Mouse (Mus musculus): ENCODE data around the gene Atxn10. TPM values are rescaled to one million over a fixed set of nuclear protein-coding genes. Genes with fewer than 3 reads are reported as not detected.
"Not testable (repeated sequence)": the region's sequence is repeated elsewhere in the genome, so short reads cannot be mapped to it uniquely, and the experiment has no call there.

Atxn10 gene
- polyA plus RNA-seq, 1 experiment = 281 TPM

DNA sequence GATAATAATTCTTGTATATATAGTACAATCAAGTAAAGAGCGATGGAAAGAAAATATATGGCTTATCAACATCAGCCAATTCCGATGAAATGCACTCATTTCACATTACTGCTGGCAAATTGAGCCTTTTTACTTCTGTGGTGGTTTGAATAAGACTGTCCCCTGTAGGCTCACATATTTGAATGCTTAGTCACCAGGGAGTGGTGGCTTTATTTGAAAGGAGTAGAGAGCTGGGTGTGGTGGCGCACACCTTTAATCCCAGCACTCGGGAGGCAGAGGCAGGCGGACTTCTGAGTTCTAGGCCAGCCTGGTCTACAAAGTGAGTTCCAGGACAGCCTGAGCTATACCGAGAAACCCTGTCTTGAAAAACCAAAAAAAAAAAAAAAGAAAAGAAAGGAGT lies 2.5 kb upstream of the Atxn10 start:
- DNase-seq (ENCODE audit: extremely low spot score in 1 of 2, low spot score in 1 of 2) = not testable (repeated sequence)

DNA sequence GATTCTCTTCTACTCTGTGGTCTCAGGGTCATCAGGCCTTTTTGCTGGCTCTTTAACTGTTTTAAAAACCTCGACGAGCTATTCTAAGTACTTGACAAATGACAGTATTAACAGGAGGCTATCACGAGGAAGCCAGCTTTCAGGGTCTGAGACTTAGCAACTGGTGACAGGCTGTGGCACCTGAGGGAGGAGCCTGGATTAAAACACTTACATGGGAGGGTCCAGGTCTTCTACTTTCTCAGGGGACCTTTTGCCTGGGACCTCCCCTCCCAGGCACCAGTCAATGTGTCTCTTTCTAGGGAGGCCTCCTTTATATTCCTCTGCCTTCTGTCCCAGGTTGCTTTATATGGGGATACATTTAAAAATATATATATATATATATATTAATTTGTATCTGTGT lies 1.8 kb upstream of the Atxn10 start:
- no peak for DNase-seq (ENCODE audit: extremely low spot score in 1 of 2, low spot score in 1 of 2)

DNA sequence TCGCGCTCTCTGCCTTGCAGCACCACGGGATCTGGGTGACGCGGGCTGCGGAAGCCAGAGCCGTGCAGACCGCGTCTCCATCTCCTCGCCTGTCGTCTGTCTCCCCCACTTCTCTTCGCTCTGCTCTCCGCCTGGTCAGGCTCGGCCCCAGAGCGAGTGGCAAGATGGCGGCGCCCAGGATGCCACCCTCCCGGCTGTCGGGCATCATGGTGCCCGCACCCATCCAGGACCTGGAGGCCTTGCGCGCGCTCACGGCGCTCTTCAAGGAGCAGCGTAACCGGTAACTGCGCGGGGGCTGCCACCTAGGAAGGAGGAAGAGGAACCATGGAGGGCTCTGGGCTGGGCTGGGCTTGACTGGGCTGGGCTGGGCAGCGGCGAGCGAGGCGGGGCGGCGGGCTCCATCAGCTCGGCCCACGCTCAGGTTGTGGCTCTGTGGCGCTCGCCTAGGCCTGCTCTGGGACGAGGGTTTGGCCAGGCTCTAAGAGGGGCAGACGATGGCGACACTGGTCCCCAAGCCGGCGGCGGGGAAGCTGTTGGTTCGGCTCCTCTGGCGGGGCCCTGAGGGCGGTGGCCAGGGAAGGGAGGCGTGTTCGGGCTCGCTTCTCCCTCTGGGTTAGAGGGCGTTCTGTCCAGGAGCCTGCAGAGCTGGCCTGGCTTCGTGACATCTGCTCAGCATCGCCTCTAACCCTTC lies 401 bp downstream of the Atxn10 start:
- DNase-seq (ENCODE audit: extremely low spot score in 1 of 2, low spot score in 1 of 2) = peak; percentile 64 to 70

DNA sequence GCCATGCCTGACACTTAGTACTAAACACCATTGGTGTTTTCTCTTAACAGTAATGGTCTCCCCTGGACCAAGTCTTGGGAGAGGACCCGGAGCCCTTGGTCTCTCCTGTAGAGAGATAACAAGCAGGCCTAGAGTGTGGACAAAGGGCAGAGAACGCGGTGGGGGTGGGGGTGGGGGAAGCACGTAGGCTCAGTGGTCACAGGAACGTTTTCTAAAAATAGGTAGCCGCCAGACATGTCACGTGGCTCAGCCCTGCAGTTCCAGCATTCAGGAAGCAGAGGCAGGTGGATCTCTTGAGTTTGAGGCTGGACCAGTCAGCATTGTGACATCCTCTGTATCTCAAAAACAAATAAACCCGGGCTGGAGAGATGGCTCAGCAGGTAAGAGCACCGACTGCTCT lies 1.2 kb downstream of the Atxn10 start:
- DNase-seq (ENCODE audit: extremely low spot score in 1 of 2, low spot score in 1 of 2) = no peak

DNA sequence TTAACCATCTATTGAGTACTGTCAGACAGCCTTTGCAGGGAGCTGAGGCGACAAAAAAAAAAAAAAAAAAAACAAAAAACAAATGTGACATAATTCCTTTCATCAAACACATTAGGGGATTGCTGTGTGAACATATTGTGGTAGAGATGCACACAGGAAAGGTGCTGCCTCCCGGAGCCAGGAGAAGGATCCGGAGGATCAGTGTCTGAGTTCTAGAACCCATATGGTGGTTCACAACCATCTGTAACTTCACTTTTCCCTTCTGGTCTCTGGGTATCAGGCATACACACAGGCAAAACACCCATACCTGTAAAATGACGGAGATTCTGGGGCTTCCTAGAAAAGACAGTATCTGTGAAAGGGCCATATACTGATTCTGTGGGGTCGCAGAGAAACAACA lies 1.9 kb downstream of the Atxn10 start:
- DNase-seq (ENCODE audit: extremely low spot score in 1 of 2, low spot score in 1 of 2) = no peak

DNA sequence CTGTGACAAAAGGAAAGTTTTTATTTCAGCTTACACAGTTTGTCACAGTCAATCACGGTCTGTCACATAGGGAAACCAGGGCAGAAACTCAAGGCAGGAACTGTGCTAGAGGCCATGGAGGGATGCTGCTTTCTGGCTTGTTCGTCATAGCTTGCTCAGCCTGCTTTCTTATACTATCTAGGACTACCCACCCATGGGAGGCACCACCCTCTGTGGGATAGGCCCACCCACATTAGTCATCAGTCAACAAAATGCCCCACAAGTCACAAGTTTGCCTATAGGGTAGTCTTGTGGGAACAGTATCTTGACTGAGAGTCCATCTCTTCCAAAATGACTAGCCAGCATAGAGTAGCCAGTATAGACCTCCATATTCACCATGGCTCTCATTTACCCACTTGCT lies 6.2 kb downstream of the Atxn10 start:
- no peak for DNase-seq (ENCODE audit: extremely low spot score in 1 of 2, low spot score in 1 of 2)

DNA sequence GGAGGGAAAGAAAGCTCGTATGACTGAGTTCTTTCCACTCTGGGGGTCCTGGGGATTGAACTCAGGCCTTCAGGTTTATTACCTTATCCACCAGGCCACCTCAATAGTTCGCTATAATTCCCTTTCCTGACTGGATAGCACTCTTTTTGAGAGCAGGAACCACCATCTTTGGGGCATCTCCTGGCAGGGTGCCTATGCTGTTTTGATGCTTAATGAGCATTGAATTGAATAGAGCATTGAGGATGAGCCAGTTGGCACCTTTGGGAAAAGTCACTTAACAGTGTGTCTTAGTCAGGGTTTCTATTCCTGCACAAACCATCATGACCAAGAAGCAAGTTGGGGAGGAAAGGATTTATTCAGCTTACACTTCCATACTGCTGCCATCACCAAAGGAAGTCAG lies 8.6 kb downstream of the Atxn10 start:
- DNase-seq (ENCODE audit: extremely low spot score in 1 of 2, low spot score in 1 of 2) = no peak

DNA sequence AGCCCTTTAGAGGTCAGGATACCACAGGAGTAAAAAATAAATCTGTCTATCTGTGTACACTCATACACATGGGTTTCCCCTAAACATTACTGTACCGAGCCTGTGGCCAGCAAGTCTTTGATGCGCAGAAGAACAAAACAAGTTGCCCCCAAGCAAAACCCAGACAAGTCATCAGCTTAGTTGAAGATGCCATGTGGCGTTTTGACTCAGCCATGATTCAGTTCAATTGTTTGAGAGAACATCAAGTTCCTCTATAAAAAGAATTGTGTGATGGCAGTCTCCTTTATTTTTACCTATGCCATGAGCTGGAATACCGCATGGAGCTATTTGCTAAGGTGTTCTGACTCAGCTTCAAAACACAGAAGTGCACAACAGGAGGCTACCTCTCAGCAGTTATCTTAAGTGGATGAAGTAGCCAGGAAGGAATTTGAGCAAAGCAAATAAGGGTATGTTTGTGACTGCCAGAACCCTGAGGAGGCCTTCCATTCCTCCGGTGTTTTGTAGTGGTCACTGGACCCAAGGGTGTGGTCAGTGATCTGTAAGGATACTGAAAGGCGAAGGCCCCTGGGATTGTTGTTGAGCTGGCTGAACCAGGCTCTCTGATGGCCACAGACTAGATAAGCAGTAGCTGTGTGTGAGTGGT lies 11.1 kb downstream of the Atxn10 start:
- no peak for DNase-seq (ENCODE audit: extremely low spot score in 1 of 2, low spot score in 1 of 2)

DNA sequence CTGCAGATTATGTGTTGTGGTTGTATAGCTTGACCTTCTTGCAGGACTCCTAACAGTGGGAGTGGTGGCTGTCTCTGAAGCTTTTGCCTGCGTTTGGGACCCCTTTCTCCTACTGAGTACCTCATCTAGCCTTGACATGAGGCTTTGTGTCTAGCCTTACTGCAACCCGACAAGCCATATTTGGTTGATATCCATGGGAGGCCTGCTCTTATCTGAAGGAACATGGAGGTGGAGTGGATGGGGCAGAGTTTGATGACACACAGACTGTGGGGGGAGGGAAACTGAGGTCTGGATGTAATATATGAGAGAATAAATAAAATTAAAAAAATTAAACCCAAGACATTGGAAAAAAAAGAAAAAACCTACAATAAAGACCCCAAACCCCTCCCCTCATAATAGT lies 14.1 kb downstream of the Atxn10 start:
- no peak for DNase-seq (ENCODE audit: extremely low spot score in 1 of 2, low spot score in 1 of 2)

DNA sequence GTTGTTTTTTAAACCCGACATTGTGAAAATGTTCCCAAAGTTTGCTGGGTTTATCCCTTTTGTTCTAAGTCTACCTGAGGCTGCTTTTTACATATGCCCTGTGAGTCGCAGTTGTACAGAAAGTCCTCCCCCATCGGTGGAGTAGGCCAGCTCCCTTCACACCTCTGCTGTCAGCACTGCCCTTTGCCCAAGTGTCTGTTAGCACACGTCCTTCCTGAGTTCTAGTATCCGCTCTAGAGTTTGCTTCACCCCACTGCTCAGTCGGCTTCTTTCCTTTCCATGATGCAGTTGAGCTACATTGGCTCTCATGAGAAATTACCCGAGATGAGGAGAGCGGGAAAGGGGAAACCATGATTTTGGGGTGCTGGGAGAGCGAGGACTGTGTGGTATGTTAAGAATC lies 18.0 kb downstream of the Atxn10 start:
- DNase-seq (ENCODE audit: extremely low spot score in 1 of 2, low spot score in 1 of 2) = no peak

DNA sequence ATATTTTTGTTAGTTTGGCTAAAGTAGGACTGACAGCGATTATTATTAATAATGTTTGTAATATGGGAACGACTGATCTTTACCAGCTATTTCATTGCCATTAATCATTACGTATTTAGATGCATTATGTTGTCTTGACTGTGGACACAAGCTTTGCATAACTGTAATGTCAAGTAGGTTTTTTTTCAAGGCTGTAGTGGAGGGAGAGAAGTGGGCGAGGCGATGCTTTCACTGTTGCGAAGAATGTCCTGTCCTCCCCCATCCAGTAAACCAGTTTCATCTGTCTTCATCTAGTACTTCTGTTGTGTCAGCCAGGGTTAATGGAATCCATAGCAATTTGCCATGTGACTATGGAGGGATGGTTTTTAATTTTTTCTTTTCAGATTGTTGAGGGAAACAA lies 20.1 kb downstream of the Atxn10 start:
- DNase-seq (ENCODE audit: extremely low spot score in 1 of 2, low spot score in 1 of 2) = no peak

DNA sequence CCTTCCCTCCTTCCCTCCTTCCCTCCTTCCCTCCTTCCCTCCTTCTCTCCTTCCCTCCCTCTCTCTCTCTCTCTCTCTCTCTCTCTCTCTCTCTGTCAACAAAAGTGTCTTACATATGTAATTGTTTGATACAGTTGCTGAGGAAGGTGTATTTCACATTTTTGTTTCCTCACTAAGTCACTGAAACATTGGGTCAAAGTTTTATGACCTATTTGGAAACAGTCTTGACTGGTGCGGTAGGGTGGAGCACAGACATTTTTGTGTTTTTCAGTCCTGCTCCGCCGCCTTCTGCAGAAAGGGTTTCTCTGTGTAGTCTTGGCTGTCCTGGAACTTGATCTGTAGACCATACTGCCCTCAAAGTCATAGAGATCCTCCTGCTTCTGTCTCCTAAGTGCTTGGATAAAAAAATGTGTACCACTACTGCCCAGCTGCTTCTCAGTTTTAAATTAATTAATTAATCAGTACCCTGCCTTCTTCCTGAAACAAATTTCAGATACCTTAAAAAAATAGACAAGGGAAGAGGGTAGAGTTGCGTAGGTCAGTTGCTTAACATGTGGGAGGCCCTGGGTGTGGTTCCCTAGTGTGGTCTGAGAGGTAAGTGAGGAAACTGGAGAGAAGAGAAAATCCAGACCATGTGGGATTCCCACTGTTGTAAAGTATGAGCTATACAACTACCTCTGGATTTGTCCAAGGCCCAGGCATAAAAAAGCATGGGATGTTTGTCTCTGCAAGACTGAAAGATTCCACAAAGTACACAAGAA lies 21.6 kb downstream of the Atxn10 start:
- DNase-seq (ENCODE audit: extremely low spot score in 1 of 2, low spot score in 1 of 2) = no peak

DNA sequence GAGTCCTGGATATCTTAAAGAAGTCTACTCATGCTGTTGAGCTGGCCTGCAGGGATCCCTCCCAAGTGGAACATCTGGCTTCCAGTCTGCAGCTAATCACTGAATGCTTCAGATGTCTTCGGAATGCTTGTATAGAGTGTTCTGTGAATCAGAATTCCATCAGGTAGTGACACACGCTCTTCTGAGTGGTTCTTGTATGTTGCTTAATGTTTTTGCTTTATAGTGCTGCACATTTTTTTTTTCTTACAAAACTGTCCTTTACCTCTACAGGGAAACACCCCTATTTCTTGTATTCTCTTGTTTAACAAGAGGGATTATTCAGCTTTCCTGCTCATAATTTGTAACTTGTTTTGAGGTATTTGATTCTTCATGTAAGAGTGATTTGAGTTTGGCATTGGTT lies 23.4 kb downstream of the Atxn10 start:
- DNase-seq (ENCODE audit: extremely low spot score in 1 of 2, low spot score in 1 of 2) = no peak

DNA sequence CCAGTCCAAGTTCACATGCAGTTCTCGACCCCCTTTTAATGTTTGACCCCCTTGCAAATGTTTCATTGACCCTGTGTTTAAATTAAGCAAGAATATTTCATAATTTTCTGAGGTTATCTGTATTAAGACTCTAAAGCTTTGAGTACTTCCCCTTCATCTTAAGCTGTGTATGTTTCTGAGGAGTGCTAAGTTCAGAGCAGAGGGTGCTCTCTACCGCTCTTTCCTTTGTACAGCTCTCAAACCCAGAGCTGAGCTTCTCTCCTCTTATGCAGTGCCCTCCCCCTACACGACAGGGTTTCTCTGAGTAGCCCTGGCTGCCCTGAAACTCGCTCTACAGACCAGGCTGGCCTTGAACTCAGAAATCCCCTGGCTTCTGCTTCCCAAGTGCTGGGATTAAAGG lies 23.9 kb downstream of the Atxn10 start:
- no peak for DNase-seq (ENCODE audit: extremely low spot score in 1 of 2, low spot score in 1 of 2)

DNA sequence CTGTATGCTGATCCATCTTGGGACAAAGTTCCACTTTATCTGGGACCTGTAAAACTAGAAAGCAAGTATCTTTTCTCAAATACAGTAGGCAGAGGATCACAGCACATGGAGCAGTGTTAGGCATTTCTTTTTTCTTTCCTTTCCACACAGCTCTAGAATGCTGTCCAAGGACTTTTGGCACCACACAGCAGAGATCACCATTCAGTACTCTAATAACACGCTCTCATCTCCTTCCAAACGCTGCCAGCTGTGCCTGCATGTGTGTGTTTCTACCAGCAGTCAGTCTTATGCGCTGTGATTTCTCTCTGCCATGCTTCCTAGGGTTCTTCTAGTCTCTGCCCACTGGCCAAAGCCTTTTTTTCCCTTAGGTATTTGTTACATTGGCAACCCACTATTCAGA lies 28.3 kb downstream of the Atxn10 start:
- no peak for DNase-seq (ENCODE audit: extremely low spot score in 1 of 2, low spot score in 1 of 2)

DNA sequence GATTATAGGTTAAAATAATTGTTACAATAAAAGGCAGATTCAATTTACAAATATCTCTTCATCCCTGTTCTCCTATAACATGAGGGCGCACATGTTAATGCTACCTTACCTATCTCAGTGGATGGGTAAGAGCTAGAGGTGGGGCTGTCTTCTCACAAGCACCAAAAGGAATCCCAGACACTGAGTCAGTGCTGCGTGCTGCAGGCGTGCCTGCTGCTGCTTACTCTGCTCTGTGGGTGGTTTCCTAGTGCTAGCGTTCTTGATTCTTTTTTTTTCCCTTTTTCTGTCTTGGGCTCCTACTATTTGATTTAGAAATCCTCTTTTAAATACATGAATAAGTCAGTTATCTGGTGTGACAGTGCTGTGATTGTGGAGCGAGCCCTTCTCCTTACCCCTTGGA lies 30.9 kb downstream of the Atxn10 start:
- peak in 1 of 2 experiments; percentile 63 for DNase-seq (ENCODE audit: extremely low spot score in 1 of 2, low spot score in 1 of 2)

DNA sequence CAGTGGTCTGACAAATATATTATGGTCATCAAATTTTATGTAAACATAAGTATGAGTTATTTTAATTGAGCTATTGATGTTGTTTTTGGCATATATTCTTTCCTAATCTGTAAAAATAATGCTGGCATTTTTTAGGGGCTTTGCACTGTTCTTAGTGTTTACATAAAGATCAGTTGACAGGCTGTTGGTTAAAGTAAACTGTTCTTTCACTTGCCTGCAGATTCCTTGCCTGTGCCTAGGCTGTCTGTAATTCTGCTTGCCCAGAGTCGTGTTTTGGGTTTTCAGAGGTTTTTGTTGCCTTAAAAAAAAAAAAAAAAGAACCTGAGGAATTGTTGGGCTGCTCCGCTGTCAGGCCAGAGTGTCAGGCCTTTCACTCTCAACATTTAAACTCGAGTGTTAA lies 33.7 kb downstream of the Atxn10 start:
- no peak for DNase-seq (ENCODE audit: extremely low spot score in 1 of 2, low spot score in 1 of 2)

DNA sequence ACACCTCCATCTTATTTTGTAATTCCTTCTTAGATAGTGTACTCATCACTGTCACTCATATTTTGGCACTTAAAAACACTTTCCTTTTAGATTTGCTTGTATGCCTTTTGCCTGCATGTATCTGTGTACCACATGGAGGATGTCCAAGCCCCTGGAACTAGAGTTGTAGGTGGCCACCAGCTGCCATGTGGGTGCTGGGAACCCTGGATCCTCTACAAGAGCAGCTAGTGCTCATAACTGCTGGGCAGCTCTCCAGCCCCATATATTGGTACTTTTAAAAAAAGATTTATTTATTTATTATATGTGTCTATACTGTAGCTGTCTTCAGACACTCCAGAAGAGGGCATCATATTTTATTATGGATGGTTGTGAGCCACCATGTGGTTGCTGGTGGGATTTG lies 37.1 kb downstream of the Atxn10 start:
- DNase-seq (ENCODE audit: extremely low spot score in 1 of 2, low spot score in 1 of 2) = peak; percentile 60 to 73

DNA sequence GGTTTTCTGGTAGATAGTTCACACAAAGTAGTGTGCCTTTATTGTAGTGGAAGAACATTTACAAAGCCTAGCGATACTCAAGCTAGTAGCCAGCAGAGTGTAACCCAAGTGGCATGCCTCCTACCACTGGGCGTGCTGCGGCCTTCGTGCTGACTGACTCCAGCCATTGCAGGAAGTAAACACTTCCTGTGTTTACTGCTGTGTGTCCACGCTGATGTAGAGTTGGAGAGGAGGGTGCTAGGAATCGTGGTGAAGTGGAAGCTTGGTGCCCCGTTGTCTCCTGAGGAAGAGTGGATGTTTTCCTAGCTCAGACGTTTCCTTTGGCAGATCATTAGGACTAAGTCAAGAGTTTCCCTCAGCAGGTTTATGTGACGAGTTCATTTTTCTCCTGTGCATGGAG lies 47.4 kb downstream of the Atxn10 start:
- DNase-seq (ENCODE audit: extremely low spot score in 1 of 2, low spot score in 1 of 2) = no peak

DNA sequence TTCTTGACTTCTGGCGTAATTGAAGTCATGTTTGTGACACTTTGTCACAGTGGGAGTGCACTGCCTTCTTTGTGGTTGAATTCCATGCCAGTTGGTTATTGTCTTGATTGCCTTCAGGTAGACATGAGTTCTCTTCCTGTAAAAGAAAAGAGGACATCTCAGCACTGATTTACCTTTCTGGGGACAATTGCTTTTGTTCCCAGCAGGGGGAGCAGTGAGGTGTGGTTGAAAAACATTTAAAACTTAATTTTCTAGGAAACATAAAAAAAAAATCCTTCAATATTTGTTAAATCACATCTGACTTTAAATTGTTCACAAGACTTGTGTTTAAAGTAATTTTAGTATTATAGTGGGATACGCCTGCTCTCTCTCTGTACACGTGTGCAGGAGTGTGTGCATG lies 52.7 kb downstream of the Atxn10 start:
- peak in 1 of 2 experiments; percentile 31 for DNase-seq (ENCODE audit: extremely low spot score in 1 of 2, low spot score in 1 of 2)

DNA sequence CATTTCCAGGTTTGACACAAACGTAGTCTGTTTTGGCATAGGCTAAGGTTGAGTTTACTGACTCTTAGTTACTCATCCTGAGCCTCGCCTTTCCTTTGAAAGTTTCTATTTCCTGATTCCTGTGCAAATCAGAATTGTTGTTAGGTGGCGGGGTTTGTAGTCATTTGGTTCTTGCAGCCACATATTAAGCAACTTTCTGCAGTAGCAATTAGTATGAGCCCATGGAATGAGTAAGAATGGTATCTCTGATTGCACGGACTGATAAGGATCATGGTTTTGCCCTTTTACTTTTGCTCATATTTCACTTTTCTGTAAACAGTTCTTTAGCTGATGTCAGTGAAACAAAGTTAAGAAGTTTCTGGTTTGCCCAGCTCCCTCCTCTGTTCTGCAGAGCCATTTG lies 53.9 kb downstream of the Atxn10 start:
- DNase-seq (ENCODE audit: extremely low spot score in 1 of 2, low spot score in 1 of 2) = no peak

DNA sequence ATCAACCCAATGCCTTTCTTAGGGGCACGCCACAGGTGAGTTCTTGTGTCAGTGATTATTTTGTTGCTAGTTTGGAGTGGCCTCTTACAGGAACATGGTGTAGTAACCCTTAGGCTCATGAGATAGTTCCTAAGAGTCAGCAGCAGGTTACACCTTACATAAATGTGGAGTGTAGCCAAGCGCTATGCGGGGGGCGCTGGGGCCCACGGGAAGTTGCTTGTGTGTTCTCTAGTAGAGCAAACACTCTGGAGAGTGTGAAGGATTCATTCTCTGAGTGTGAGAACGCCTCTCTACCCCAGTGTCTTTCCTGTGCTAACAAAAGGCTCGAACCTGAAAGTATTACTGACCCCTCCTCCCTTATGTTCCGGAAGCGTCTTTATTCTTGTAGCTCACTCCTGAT lies 59.3 kb downstream of the Atxn10 start:
- no peak for DNase-seq (ENCODE audit: extremely low spot score in 1 of 2, low spot score in 1 of 2)

Measured in frontal cortex, adult 2 months (tissue).